Mouse (Mus musculus) olfactory bulb, adult 2 months (tissue): ENCODE measurements at regions not wholly inside any gene's neighbourhood (a gene's known extent, or its start where the extent isn't known, plus 50 kb on each side); places are given as distances from the start of the nearest gene placed in this dataset.

Experiments used
- H3K27ac ChIP-seq: fragments of 200-500 bp; 2 replicates; pipeline ENCODE4 v1.5.1; 2012; ENCODE audit warnings: low read depth, low read length; ENCODE audit not compliant: insufficient read depth
- H3K4me1 ChIP-seq: fragments of 200-500 bp; 2 replicates; pipeline ENCODE4 v1.6.1; 2012; ENCODE audit warnings: low read length; ENCODE audit not compliant: control insufficient read depth, insufficient read depth
- H3K4me3 ChIP-seq: fragments of 200-500 bp; 2 replicates; pipeline ENCODE4 v1.5.1; 2012; ENCODE audit warnings: mild to moderate bottlenecking, low read depth, low read length, moderate library complexity; ENCODE audit not compliant: insufficient read depth
- CTCF ChIP-seq: fragments of 200-500 bp; IDR thresholded peaks from 2 replicates; pipeline ENCODE4 v1.5.1; 2012; ENCODE audit warnings: low read depth, mild to moderate bottlenecking, low read length, moderate library complexity; ENCODE audit not compliant: insufficient read depth
- POLR2A ChIP-seq: fragments of 200-500 bp; IDR thresholded peaks from 2 replicates; pipeline ENCODE4 v1.6.1; 2012; ENCODE audit warnings: mild to moderate bottlenecking, low read depth, low read length, moderate library complexity; ENCODE audit not compliant: insufficient read depth
- WGBS: fragments of 180-500 bp; shearing (Covaris S2); methylation state at CpG from one replicate; pipeline ENCODE4 v1.1.7; 2018; 5-methylcytosine and 5-hydroxymethylcytosine counted together

- 90% methylated on average over 6 of the region's 6 CpGs for WGBS
- Histone ChIP-seq H3K27ac (no peak overlapping the region), H3K4me1 (0 out of 2 replicates have a peak, but pooled peaks cover 2% of the 10 kb centered on the region), H3K4me3 (no peak overlapping the region)
- TF ChIP-seq POLR2A: no peak
- TF ChIP-seq CTCF: no peak
Measured at GRCm38 (mm10) chr1:71771798-71772197, 118.8 kb upstream of the Fn1 start.

DNA sequence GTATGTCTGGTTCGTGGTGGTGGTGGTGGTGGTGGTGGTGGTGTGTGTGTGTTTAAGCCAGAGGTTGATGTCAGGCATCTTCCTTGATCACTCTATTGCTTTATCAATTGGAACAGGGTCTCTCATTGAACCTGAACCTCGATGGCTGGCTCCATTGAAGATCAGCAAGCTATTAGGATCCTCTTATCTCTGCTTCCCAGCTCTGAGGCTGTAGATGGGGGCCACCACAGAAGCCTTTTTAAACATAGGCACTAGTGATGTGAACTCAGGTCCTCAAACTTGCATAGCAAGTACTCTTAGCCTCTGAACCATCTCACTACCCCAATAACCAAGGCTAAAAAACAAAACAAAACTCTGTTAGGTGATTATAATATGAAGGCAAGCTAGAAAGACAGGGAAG is 116.6 kb upstream of the Fn1 start:
- TF ChIP-seq POLR2A (no peak), CTCF (no peak)
- Histone ChIP-seq H3K4me3 (no peak overlapping the region), H3K4me1 (no peaks in the 10 kb centered on the region), H3K27ac (no peak overlapping the region)
- WGBS: 81% methylated on average over 2 of the region's 2 CpGs

DNA sequence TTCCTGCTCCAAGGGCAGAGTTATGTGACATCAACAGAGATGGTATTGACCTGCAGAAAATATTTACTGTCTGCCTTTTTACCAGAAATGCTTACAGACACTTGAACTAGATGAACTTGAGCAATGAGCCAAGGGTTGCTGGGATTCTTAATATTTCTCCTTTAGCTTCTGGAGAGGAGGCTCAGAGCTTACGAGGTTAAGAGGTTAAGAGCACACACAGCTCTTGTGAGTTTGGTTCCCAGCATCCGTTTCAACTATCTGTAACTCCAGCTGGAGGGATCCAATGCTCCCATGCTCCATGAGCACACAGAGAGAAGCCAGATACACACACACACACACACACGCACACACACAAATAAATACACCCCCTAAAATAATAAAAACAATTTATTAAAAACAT is 114.7 kb upstream of the Fn1 start:
- WGBS: 90% methylated on average over 3 of the region's 3 CpGs
- no peak for TF ChIP-seq CTCF
- TF ChIP-seq POLR2A: no peak
- Histone ChIP-seq H3K27ac (no peak overlapping the region), H3K4me1 (no peaks in the 10 kb centered on the region), H3K4me3 (no peak overlapping the region)

- WGBS: 87% methylated on average over 5 of the region's 5 CpGs
- H3K27ac ChIP-seq: no peak overlapping the region
- H3K4me3 ChIP-seq: no peak overlapping the region
- TF ChIP-seq CTCF (no peak), POLR2A (no peak)
- H3K4me1 ChIP-seq: no peaks in the 10 kb centered on the region
Measured at GRCm38 (mm10) chr1:71767076-71767475, 114.1 kb upstream of the Fn1 start.

DNA sequence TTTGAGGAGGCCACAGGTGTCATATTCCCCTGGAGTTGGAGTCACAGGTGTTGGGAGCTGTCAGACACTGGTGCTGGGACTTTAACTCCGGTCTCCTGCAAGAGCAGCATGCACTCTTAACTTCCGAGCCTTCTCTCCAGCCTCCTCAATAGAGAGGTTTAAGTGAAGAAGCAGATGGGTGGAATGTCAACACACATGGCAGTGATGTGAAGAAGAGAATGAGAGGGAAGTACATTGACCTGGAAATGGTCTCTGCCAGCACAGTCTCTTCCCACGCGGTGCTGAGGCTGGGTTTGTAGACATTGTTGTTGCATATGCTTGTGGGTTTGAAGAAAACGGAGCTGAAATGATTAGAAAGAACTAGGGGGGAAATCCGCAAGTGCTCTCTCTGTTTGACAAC is 112.0 kb upstream of the Fn1 start:
- Histone ChIP-seq H3K4me1 (no peaks in the 10 kb centered on the region), H3K4me3 (no peak overlapping the region), H3K27ac (no peak overlapping the region)
- no peak for TF ChIP-seq POLR2A
- no peak for TF ChIP-seq CTCF
- 81% methylated on average over 6 of the region's 6 CpGs for WGBS

DNA sequence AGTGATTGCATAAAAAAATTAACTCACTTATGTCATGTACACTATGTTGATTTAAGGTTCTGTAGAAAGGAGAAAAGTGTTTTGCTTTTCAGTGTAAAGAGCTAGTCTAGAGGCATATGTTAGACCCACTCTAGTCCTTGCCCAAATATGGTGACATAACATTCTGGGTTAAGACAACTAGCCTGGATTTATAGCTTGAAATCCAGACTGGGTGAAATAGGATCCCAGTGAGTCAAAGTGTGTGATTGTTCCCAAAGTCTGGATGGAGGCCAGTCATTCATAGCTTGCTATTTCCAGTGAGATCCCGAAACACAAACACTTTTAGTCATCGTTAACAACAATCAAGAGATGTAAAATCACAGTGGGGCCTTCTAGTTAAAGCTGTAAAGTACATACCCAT is 110.5 kb upstream of the Fn1 start:
- Histone ChIP-seq H3K27ac (no peak overlapping the region), H3K4me3 (no peak overlapping the region), H3K4me1 (no peaks in the 10 kb centered on the region)
- no peak for TF ChIP-seq CTCF
- TF ChIP-seq POLR2A: no peak
- WGBS: 67% methylated on average over 2 of the region's 2 CpGs

DNA sequence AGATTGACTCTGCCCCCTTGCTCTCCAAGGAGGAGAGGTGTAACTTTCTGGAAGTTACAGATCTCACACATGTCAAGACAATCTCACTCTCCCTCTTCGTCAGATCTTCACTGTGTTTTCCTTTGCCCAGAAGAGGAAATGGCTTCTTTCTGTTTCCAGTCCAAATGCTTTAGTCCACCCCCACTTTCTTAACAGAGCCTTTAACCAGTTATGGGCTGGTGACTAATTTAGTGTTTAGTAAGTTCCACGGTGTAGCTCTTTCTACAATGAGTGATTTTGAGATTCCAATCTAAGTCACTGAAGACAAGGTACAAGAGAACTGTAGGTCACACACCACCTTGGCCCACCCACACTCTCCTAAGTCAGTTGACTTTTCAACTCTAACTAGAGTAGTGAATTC is 107.3 kb upstream of the Fn1 start:
- TF ChIP-seq POLR2A (no peak), CTCF (no peak)
- Histone ChIP-seq H3K27ac (no peak overlapping the region), H3K4me1 (no peaks in the 10 kb centered on the region), H3K4me3 (no peak overlapping the region)
- 84% methylated on average over 2 of the region's 2 CpGs for WGBS

DNA sequence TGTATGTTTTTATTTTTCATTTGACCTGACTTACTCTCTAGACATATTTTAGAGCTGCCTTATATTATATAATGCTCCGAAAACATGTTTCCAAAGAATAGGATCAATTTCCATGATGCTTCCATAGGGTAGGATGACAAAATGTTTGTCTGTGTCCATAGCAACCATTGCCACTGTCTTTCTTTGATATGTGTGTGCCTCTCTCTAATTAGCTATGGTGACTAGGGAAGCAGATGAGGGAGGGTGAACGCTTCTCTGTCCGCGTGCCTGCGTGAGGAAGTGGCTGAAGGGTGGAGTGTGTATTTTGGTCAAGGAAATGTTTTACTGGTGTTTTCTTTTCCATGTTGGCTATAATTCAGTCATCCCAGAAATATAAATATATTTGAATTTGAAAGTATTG is 104.2 kb upstream of the Fn1 start:
- 75% methylated on average over 5 of the region's 5 CpGs for WGBS
- H3K4me3 ChIP-seq: no peak overlapping the region
- H3K27ac ChIP-seq: no peak overlapping the region
- no peaks in the 10 kb centered on the region for H3K4me1 ChIP-seq
- no peak for TF ChIP-seq CTCF
- no peak for TF ChIP-seq POLR2A

DNA sequence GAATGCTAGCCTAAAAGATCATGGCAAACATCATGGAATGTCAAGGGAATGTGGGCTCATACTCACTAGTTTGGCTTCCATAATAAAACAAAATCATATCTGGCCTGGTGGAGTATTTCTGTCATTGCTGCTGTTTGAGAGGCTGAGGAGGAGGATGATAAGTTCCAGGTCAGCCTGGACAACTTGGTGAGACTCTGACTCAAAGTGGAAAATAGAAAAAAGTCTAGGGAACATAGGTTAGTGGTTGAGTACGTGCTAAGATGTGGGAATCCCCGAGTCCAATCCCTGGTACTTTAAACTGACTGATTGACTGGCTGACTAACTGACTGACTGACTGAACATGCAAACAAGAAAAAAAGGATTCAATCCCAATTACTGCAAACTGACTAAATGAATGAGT is 103.2 kb upstream of the Fn1 start:
- Histone ChIP-seq H3K27ac (no peak overlapping the region), H3K4me3 (no peak overlapping the region), H3K4me1 (no peaks in the 10 kb centered on the region)
- no peak for TF ChIP-seq CTCF
- TF ChIP-seq POLR2A: no peak
- WGBS: 97% methylated on average over 2 of the region's 2 CpGs

- TF ChIP-seq POLR2A (no peak), CTCF (no peak)
- Histone ChIP-seq H3K27ac (no peak overlapping the region), H3K4me3 (no peak overlapping the region), H3K4me1 (no peaks in the 10 kb centered on the region)
- 68% methylated on average over 9 of the region's 9 CpGs for WGBS
Measured at GRCm38 (mm10) chr1:71755435-71755834, 102.4 kb upstream of the Fn1 start.

DNA sequence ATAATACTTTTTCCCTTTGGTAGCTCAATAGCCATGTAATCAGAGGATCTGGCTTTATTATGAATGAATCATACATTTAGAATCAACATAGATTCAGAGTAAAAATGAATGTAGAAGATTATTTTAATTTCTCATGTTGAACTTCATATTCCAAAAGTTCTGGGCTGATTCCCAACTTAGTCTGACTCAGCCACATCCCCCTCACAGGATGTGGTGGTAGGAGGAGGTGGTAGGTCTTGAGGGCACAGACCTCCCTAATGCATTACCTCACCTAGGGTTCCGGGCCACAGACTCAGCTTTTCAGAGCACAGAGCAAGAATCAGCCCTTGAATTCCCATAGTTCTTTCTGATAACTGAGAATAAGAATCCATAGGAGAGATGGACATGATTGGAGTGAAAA is 99.4 kb upstream of the Fn1 start:
- Histone ChIP-seq H3K4me3 (no peak overlapping the region), H3K27ac (no peak overlapping the region), H3K4me1 (no peaks in the 10 kb centered on the region)
- TF ChIP-seq CTCF: no peak
- TF ChIP-seq POLR2A: no peak
- 84% methylated on average over 1 of the region's 1 CpGs for WGBS
